Mouse (Mus musculus) embryonic facial prominence, embryonic 13.5 days (tissue): ENCODE measurements around the gene Stim1. TPM values are rescaled to one million over a fixed set of nuclear protein-coding genes. Genes with fewer than 3 reads are reported as not detected.

Source experiments
- ATAC-seq: fragments of 200-750 bp; cut with Nextera tagmentation; 2 replicates; pipeline ENCODE4 v1.8.0; 2017; ENCODE audit warnings: low read depth; ENCODE audit not compliant: insufficient number of reproducible peaks, insufficient read depth, low FRiP score, low TSS enrichment
- H3K27ac ChIP-seq: fragments of 300-500 bp; sonication (generic); 2 replicates; pipeline ENCODE4 v1.5.1; 2015; ENCODE audit warnings: moderate library complexity, mild to moderate bottlenecking, inconsistent platforms
- H3K27me3 ChIP-seq: fragments of 300-500 bp; sonication (generic); 2 replicates; pipeline ENCODE4 v1.6.1; 2015; ENCODE audit warnings: mild to moderate bottlenecking, inconsistent platforms
- H3K36me3 ChIP-seq: fragments of 300-500 bp; sonication (generic); 2 replicates; pipeline ENCODE4 v1.6.1; 2015; ENCODE audit warnings: mild to moderate bottlenecking, inconsistent platforms
- H3K4me1 ChIP-seq: fragments of 300-500 bp; sonication (generic); 2 replicates; pipeline ENCODE4 v1.6.1; 2015; ENCODE audit warnings: inconsistent platforms
- H3K4me2 ChIP-seq: fragments of 300-500 bp; sonication (generic); 2 replicates; pipeline ENCODE4 v1.6.1; 2015; ENCODE audit warnings: moderate library complexity, mild to moderate bottlenecking, inconsistent platforms
- H3K4me3 ChIP-seq: fragments of 300-500 bp; sonication (generic); 2 replicates; pipeline ENCODE4 v1.5.1; 2015; ENCODE audit warnings: mild to moderate bottlenecking, inconsistent platforms
- H3K9ac ChIP-seq: fragments of 300-500 bp; sonication (generic); 2 replicates; pipeline ENCODE4 v1.6.1; 2015; ENCODE audit warnings: mild to moderate bottlenecking, inconsistent platforms
- H3K9me3 ChIP-seq: fragments of 300-500 bp; sonication (generic); 2 replicates; pipeline ENCODE4 v1.6.1; 2016; ENCODE audit warnings: inconsistent platforms
- WGBS: fragments of 180-500 bp; shearing (Covaris S2); methylation state at CpG from one replicate; pipeline ENCODE4 v1.1.7; 2015; ENCODE audit warnings: mixed read lengths; 5-methylcytosine and 5-hydroxymethylcytosine counted together
- polyA plus RNA-seq: library from polyadenylated mRNA; unstranded; fragments of >200 nt; fragmentation: Nextera tagmentation; extraction: Ambion mirVana; gene quantifications from 2 replicates; pipeline ENCODE4 v1.2.1, GENCODE M21; 2015

The Stim1 gene
- polyA plus RNA-seq, 1 experiment from 2014 or later, result 27.7 TPM

DNA sequence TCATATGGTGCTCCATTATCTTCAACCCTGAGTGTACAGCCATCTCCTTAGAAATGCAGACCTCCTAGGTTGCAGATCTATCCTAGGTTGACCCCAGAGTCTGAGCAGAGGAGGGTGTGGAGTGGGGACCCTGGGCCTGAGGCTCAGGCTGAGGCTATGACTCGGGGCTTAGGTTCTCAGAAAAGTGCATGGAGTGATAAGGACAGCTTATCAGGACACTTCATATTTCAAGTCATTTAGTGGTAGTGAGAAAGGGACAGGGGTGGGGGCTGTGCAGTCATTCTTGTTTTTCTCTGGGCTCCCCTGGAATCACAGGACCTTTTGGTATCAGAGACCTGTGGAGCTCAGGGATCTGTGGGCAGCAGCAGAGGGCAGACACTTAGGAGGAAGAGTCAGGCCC is 218.5 kb downstream of the Stim1 start:
- H3K27me3 ChIP-seq, result no peaks in the 10 kb centered on the region
- no peak overlapping the region for H3K27ac ChIP-seq
- 0 out of 2 replicates have a peak, but pooled peaks have one; percentile 43 for ATAC-seq
- no peak overlapping the region for H3K9ac ChIP-seq
- H3K36me3 ChIP-seq, result no peaks in the 10 kb centered on the region
- H3K9me3 ChIP-seq, result no peaks in the 10 kb centered on the region
- WGBS, result 72% methylated on average over 1 of the region's 1 CpGs
- no peaks in the 10 kb centered on the region for H3K4me1 ChIP-seq
- H3K4me3 ChIP-seq, result no peak overlapping the region
- no peak overlapping the region for H3K4me2 ChIP-seq

Other genes with a start within 250 kb of the Stim1 start
- 3.3 TPM in 2 replicates for gene Il18bp, start 249.1 kb upstream of the Stim1 start, polyA plus RNA-seq
- gene Rnf121, start 202.3 kb upstream of the Stim1 start, polyA plus RNA-seq, result 31.2 and 33.3 TPM in 2 replicates
- gene Xndc1, start 202.3 kb upstream of the Stim1 start, polyA plus RNA-seq, result 45.4 and 47.8 TPM in 2 replicates
- 1.6 and 2.7 TPM in 2 replicates for gene Xntrpc, start 202.1 kb upstream of the Stim1 start, polyA plus RNA-seq
- gene Trpc2, start 184.7 kb upstream of the Stim1 start, polyA plus RNA-seq, result 0.56 TPM in 1 of 2 replicates, not detected in the other
- gene Art1, start 166.1 kb upstream of the Stim1 start, polyA plus RNA-seq, result 1.4 and 2.0 TPM in 2 replicates
- gene Art5, start 158.3 kb upstream of the Stim1 start, polyA plus RNA-seq, result 1.2 and 1.8 TPM in 2 replicates
- gene Chrna10, start 151.0 kb upstream of the Stim1 start, polyA plus RNA-seq, result not detected in 2 replicates
- 37.1 and 38.7 TPM in 2 replicates for gene Nup98, start 57.6 kb upstream of the Stim1 start, polyA plus RNA-seq
- 93.5 and 98.9 TPM in 2 replicates for gene Pgap2, start 57.6 kb upstream of the Stim1 start, polyA plus RNA-seq
- 59.5 and 60.7 TPM in 2 replicates for gene Rhog, start 11.8 kb upstream of the Stim1 start, polyA plus RNA-seq
- 148 and 154 TPM in 2 replicates for gene Rrm1, start 173.9 kb downstream of the Stim1 start, polyA plus RNA-seq
- gene Olfr543, start 213.9 kb downstream of the Stim1 start, polyA plus RNA-seq, result 0.32 and 0.36 TPM in 2 replicates
- 0.10 and 0.20 TPM in 2 replicates for gene Olfr544, start 220.5 kb downstream of the Stim1 start, polyA plus RNA-seq
- 0.18 TPM in 1 of 2 replicates, not detected in the other for gene Olfr545, start 231.8 kb downstream of the Stim1 start, polyA plus RNA-seq